Mouse (Mus musculus) left cerebral cortex, postnatal 25 days (tissue): Measurements from ENCODE around the gene Fxn. TPM values are rescaled to one million over a fixed set of nuclear protein-coding genes. Genes with fewer than 3 reads are reported as not detected.

ENCODE experiments used
- DNase-seq, 2 experiments: peaks; one replicate each; pipeline ENCODE4 v3.0.0; 2022; ENCODE audit warnings: low spot score in 2 of 2, mixed read lengths in 1 of 2
- intact Hi-C: fragments of 180-260 bp; cut with DNase I; formaldehyde crosslinking; loops from one replicate; pipeline ENCODE4 v1.15.1; 2025
- total RNA-seq, 2 experiments: library from RNA; stranded (reverse); gene quantifications; 2 replicates each; pipeline ENCODE4 v1.2.3; 2021

Gene Fxn
- total RNA-seq, 2 experiments from 2014 or later: 6.9 to 7.4 TPM

DNA sequence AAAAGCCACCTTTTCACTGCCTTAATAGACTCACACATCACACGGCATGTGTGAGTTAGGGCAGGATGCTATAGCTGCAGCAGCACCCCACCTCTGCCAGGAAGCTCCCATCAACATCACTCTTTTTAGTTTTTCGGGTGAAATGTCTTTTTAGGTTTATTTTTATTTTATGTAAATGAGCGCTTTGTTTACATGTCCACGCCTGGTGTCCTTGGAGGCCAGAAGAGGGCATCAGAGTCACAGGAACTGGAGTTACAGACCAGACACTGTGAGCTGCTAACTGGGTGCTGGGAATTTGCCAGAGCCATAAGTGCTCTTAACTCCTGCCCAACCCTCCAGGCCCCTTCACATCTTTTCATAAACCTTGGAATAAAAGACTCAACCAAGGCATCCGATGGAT lies 25.9 kb upstream of the Fxn start:
- intact Hi-C loops: no loop called here
- DNase-seq: no peak

GRCm38 (mm10) chr19:24302198-24302597 lies 21.8 kb upstream of the Fxn start:
- no peak for DNase-seq

GRCm38 (mm10) chr19:24301768-24302148 lies 21.4 kb upstream of the Fxn start:
- no peak for DNase-seq
- intact Hi-C loops: loop anchor here (1.0 to 5.0 kb wide), 4 partner anchors 175 to 571 kb away; partner anchors contain the start of genes Fam122a and Pip5k1b

More at GRCm38 (mm10) chr19:24302198-24302597, 21.8 kb upstream of the Fxn start:
- intact Hi-C loops: loop anchor here (5.0 kb wide), 1 partner anchor 570 kb away; no protein-coding TSS in a partner anchor

- intact Hi-C loops: loop anchor here (1.0 to 5.0 kb wide), 4 partner anchors 176 to 571 kb away; partner anchors contain the start of genes Fam122a and Pip5k1b
- peak; percentile 50 to 53 for DNase-seq
Observed at GRCm38 (mm10) chr19:24300994-24301767, 20.8 kb upstream of the Fxn start.

DNA sequence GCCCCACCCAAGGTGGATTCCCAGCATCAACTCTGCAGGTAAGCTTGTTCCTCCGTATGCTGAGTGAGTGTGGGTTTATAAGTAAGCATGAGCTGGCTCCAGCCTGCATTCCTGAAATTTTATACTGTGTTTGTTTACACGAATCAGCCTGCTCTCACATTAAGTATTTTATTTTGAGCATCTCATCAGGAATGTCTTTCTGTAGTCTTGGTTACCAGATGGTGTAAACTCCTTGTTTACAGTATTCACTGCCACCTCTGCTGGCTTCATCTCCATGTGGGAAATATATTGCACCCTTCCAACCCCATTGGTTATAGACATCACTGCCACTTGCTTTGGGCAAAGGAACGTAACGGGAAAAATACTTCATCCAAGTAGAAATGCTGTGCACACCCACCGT lies 13.1 kb upstream of the Fxn start:
- intact Hi-C loops: no loop called here
- DNase-seq: no peak

- DNase-seq: peak in 1 of 2 experiments; percentile 45
- intact Hi-C loops: loop anchor here (5.0 kb wide), 2 partner anchors 588 to 603 kb away; no protein-coding TSS in a partner anchor
Observed at GRCm38 (mm10) chr19:24284187-24284586, 3.8 kb upstream of the Fxn start.

DNA sequence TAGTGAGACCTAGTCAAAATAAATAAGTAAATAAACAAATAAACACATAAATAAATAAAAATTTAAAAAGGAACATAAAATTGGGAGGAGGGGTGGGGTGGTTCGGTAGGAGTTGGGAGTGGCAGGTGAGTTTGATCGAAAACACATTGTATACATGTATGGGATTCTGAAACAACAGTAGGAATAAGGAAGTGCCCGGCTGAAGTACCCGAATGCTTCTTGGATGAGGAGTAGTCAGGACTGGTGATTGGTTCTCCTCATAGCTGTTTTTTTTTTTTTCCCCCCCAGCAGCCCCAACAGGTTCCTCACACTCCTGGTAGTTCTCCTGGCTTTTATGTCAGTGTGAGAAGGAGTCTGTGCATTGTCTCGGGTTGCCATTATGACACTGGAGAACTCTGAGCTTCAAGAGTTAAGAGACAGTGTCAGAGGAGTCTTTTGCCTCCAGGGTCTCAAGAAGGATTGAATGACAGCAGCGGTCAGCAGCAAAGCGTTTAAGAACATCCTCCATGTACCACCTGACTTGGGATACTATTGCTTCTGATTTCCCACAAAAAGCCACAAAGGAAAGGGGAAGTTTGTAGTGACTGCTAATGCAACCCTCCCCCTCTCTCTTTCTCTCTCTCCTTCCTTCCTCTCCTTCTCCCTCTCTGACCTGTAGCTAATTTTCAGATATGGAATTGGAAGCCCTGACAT lies 1.0 kb upstream of the Fxn start:
- DNase-seq: no peak
- intact Hi-C loops: loop anchor here (5.0 kb wide), 2 partner anchors 591 to 606 kb away; no protein-coding TSS in a partner anchor

DNA sequence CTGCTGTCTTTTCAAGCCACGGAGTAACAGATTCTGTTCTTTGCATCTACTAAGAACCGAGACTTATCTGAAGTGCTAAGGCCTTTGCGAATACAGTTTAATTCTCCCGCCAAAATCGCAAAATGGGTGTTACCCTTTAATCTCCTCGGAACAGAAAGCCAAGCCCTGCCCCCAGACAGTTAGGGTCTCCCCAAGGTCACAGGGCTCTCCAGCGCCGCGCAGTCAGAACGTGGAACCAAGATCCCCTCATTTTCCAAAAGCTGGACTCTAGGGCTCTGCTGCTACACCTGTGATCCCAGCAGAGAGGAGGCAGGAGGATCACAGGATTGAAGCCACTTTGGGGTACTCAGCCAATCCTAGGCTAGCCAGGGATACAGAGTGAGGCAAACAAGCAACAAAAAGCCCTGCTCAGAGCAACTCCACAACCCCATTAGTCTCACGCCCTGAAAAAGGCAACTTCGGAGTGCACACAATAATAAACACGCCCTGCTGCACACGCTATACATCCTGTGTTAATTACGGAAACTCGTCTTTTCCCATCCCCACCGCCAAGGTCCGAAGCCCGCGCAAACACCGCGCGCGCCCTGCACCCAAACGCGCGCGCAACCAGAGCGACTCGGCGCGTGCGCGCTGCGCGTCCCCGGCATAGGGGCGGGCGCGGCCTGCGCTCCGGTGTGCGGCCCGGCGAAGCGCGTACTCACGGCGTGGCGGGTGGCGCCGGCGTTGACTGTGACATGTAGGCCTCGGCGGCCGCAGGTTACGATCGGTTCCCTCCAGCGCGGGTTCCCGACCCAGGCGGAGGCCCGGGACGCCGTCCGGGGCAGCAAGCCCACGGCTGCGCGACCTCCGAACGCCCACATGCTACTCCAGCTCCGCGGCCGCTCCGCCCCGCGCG lies 452 bp downstream of the Fxn start:
- peak; percentile 69 to 84 for DNase-seq

DNA sequence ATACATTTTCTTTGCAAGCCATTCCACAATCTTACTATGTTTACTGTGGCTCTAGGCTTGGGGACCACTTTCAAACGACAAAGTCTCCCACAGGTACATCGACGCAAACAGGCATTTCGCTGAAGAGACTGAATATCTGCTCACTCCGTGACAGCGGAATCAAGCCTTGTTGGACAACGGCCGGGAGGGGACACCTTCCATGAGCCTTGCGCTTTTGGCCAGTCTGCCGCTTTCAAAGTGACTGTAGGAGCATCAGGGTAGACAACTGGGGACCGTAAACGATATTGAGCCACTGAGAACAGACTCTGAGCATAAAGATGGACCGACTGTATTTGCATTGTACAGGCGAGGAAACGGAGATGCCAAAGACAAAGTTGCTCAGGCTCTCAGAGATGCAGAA lies 1.5 kb downstream of the Fxn start:
- DNase-seq: no peak
- intact Hi-C loops: no loop called here

More for the DNA sequence above, 452 bp downstream of the Fxn start:
- intact Hi-C loops: loop anchor here (5.0 kb wide), 2 partner anchors 592 to 607 kb away; no protein-coding TSS in a partner anchor

DNA sequence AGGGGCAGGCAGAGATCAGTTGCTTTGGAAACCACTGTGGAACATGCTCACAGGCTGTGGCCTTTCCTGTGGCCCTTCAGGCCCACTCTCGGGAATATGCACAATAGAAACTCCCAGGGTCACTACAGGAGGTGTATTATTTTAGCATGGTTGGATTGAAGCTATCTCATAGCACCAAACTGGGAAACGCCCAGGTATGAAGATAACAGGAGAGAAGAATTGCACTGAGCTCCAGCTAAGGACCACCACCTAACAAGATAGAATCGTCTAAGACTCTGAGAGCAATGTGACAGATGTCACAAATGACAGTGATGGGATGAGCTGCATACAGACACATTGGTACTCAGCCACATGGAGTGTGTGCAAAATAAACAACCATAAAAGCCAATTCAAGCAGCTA lies 6.1 kb downstream of the Fxn start:
- no peak for DNase-seq
- intact Hi-C loops: loop anchor here (5.0 kb wide), 2 partner anchors 162 to 412 kb away; no protein-coding TSS in a partner anchor

DNA sequence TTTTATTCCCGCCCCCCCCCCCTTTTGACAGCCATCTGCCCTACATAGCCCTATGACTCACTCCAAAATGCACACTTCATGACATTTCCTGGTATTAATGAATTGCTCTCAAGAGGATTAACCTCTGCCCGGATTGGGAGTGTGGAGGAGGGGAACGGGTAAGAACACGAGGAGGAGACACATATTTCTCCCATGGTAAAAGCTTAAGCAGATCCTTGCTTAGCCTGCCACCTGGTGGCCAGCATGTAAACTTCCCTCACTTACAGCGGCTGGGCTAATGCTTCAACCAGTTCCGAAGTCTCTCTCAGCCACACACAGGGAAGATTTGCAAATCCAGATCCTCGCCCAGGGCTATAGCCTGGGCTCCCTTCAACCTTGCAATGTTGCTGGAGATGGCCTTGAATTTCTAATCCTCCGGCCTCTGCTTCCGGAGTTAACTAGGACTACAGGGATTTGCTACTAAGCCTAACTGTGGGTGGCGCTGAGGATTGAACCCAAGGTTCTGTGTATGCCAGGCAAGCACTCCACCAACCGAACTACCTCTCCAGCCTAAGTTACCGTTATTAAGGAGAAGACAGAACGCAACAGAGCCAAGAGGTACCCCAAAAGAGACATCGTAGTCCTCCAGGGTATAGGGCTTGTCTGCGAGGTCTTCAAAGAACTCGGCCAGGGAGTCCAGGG lies 8.5 kb downstream of the Fxn start:
- peak; percentile 75 to 76 for DNase-seq
- intact Hi-C loops: loop anchor here (1.0 to 5.0 kb wide), 3 partner anchors 119 to 410 kb away; no protein-coding TSS in a partner anchor

GRCm38 (mm10) chr19:24271326-24271725 lies 9.1 kb downstream of the Fxn start:
- intact Hi-C loops: loop anchor here (1.0 to 5.0 kb wide), 3 partner anchors 118 to 409 kb away; no protein-coding TSS in a partner anchor

DNA sequence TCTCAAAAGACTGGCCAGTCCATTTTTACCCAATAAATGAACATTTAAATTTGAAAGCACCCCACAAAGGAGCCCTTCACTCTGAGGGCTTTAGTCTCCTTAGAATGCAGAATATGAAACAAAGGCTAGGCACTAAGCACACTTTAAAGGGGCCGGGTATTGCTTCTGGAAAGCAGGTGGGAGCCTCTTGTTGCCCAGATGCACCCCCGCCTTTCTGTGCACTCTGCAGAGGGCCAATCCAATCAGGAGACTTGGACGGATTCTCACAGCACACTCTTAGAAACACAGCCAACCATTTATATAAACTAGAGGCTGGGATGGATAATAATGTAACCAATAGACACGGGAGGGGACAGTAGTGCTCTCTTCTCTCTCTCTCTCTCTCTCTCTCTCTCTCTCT lies 11.9 kb downstream of the Fxn start:
- intact Hi-C loops: no loop called here
- no peak for DNase-seq

More at GRCm38 (mm10) chr19:24271326-24271725, 9.1 kb downstream of the Fxn start:
- peak; percentile 31 to 57 for DNase-seq

DNA sequence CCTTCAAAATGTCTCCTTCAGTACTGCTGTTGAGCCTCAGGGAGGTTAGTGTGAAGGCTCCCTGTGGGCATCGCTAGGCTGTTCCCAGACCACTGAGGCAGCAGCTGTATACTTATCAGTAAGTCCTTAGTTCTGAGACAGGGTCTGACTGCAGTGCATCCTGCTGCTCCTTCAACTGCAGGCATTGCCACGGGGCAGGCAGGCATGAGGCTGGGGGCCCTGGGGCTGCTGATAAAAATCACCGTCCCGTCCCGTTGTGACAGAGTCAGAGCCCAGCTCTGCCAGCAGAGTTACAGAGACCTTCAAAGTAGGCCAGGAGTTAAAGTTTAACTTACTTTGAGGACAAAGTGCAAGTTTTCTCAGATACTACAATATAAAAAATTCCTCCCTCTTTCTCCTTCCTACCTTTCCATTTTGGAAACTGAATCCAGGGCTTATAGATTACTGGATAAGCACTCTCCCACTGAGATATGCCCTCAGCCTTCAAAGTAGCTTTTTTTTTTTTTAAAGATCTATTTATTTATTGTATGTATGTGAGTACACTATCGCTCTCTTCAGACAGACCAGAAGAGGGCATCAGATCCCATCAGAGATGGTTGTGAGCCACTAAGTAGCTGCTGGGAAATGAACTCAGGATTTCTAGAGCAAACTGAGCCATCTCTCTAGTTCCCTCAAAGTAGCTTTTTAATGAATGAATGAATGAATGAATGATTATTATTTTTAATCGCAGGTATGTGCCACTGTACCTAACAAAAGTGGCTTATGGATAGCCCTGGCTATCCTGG lies 14.2 kb downstream of the Fxn start:
- no peak for DNase-seq
- intact Hi-C loops: no loop called here

DNA sequence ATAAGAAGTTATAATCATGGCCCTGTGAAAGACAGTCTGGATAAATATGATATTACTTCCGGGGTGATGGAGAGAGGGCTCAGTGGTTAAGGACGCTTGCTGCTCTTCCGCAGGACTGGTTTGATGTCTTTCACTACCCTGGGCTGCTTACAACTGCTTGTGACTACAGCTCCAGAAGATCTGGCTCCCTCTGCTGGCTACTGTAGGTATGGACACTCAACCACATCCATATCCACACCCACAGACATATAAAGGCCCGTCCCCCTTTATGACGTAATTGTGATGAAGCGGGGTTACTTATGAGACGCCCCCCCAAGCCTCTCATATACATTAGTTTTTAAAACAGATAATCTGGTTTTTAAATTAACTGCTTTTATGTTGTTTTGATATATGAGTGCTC lies 15.4 kb downstream of the Fxn start:
- peak; percentile 76 to 89 for DNase-seq

GRCm38 (mm10) chr19:24262736-24263135 lies 17.7 kb downstream of the Fxn start:
- intact Hi-C loops: no loop called here
- no peak for DNase-seq

More for the DNA sequence above, 15.4 kb downstream of the Fxn start:
- intact Hi-C loops: loop anchor here (2.0 kb wide), 1 partner anchor 40 kb away; the partner anchor contains the start of gene Tjp2

- DNase-seq: peak in 1 of 2 experiments; percentile 21
- intact Hi-C loops: loop anchor here (5.0 kb wide), 1 partner anchor 67 kb away; no protein-coding TSS in a partner anchor
Observed at GRCm38 (mm10) chr19:24259390-24260351, 20.7 kb downstream of the Fxn start.
